Mouse (Mus musculus) heart, embryonic 12.5 days (tissue): ENCODE data around the gene Chga. TPM values are rescaled to one million over a fixed set of nuclear protein-coding genes. Genes with fewer than 3 reads are reported as not detected.

ENCODE experiments used
- ATAC-seq: fragments of 200-750 bp; cut with Nextera tagmentation; 2 replicates; pipeline ENCODE4 v1.8.0; 2017; ENCODE audit warnings: moderate TSS enrichment, moderate library complexity; ENCODE audit not compliant: insufficient number of reproducible peaks, low FRiP score
- H3K27ac ChIP-seq: fragments of 300-500 bp; sonication (generic); 2 replicates; pipeline ENCODE4 v1.5.1; 2016; ENCODE audit warnings: mild to moderate bottlenecking, moderate library complexity; ENCODE audit not compliant: poor library complexity, severe bottlenecking
- H3K27me3 ChIP-seq: fragments of 300-500 bp; sonication (generic); replicated peaks from 2 replicates; pipeline ENCODE4 v1.6.1; 2016; ENCODE audit warnings: mild to moderate bottlenecking, moderate library complexity
- H3K36me3 ChIP-seq: fragments of 300-500 bp; sonication (generic); 2 replicates; pipeline ENCODE4 v1.6.1; 2016; ENCODE audit warnings: mild to moderate bottlenecking, moderate library complexity
- H3K4me1 ChIP-seq: fragments of 300-500 bp; sonication (generic); replicated peaks from 2 replicates; pipeline ENCODE4 v1.6.1; 2016; ENCODE audit warnings: mild to moderate bottlenecking
- H3K4me2 ChIP-seq: fragments of 300-500 bp; sonication (generic); 2 replicates; pipeline ENCODE4 v1.6.1; 2016; ENCODE audit warnings: mild to moderate bottlenecking, moderate library complexity
- H3K4me3 ChIP-seq: fragments of 300-500 bp; sonication (generic); 2 replicates; pipeline ENCODE4 v1.5.1; 2016; ENCODE audit warnings: mild to moderate bottlenecking
- H3K9ac ChIP-seq: fragments of 300-500 bp; sonication (generic); 2 replicates; pipeline ENCODE4 v1.6.1; 2016; ENCODE audit warnings: mild to moderate bottlenecking, moderate library complexity
- H3K9me3 ChIP-seq: fragments of 300-500 bp; sonication (generic); replicated peaks from 2 replicates; pipeline ENCODE4 v1.6.1; 2016; ENCODE audit warnings: mild to moderate bottlenecking, moderate library complexity
- WGBS: fragments of 180-500 bp; shearing (Covaris S2); methylation state at CpG from one replicate; pipeline ENCODE4 v1.1.7; 2016; 5-methylcytosine and 5-hydroxymethylcytosine counted together
- polyA plus RNA-seq: library from polyadenylated mRNA; unstranded; fragments of >200 nt; fragmentation: Nextera tagmentation; extraction: Ambion mirVana; gene quantifications from 2 replicates; pipeline ENCODE4 v1.2.1, GENCODE M21; 2016

Gene Chga
- polyA plus RNA-seq, 1 experiment from 2014 or later, result 0.26 TPM

GRCm38 (mm10) chr12:102600345-102600744, 45.6 kb downstream of the Chga start:
- H3K27me3 ChIP-seq, result no peaks in the 10 kb centered on the region
- H3K4me1 ChIP-seq, result peaks cover 32% of the 10 kb centered on the region
- 79% methylated on average over 6 of the region's 6 CpGs for WGBS
- H3K9me3 ChIP-seq, result peaks cover 5% of the 10 kb centered on the region
- H3K4me3 ChIP-seq, result no peak overlapping the region
- no peaks in the 10 kb centered on the region for H3K36me3 ChIP-seq
- no peak overlapping the region for H3K27ac ChIP-seq
- no peak overlapping the region for H3K9ac ChIP-seq
- H3K4me2 ChIP-seq, result no peak overlapping the region
- no peak for ATAC-seq

GRCm38 (mm10) chr12:102601847-102602246, 47.1 kb downstream of the Chga start:
- Histone ChIP-seq H3K27ac (no peak overlapping the region), H3K4me3 (no peak overlapping the region), H3K9me3 (peaks cover 5% of the 10 kb centered on the region), H3K27me3 (no peaks in the 10 kb centered on the region), H3K36me3 (no peaks in the 10 kb centered on the region), H3K4me1 (peaks cover 27% of the 10 kb centered on the region), H3K9ac (no peak overlapping the region), H3K4me2 (no peak overlapping the region)
- ATAC-seq, result no peak
- 53% methylated on average over 8 of the region's 8 CpGs for WGBS

GRCm38 (mm10) chr12:102602255-102603041, 47.7 kb downstream of the Chga start:
- no peak overlapping the region for H3K4me3 ChIP-seq
- H3K9me3 ChIP-seq, result peaks cover 5% of the 10 kb centered on the region
- H3K4me1 ChIP-seq, result peaks cover 24% of the 10 kb centered on the region
- no peaks in the 10 kb centered on the region for H3K36me3 ChIP-seq
- no peak for ATAC-seq
- WGBS, result 76% methylated on average over 9 of the region's 9 CpGs
- H3K27me3 ChIP-seq, result no peaks in the 10 kb centered on the region
- H3K9ac ChIP-seq, result no peak overlapping the region
- no peak overlapping the region for H3K4me2 ChIP-seq
- H3K27ac ChIP-seq, result no peak overlapping the region

GRCm38 (mm10) chr12:102605607-102606006, 50.8 kb downstream of the Chga start:
- no peak for ATAC-seq
- Histone ChIP-seq H3K9me3 (no peaks in the 10 kb centered on the region), H3K4me3 (no peak overlapping the region), H3K9ac (no peak overlapping the region), H3K36me3 (no peaks in the 10 kb centered on the region), H3K4me1 (peaks cover 27% of the 10 kb centered on the region), H3K27me3 (no peaks in the 10 kb centered on the region), H3K27ac (no peak overlapping the region), H3K4me2 (no peak overlapping the region)
- WGBS, result 82% methylated on average over 6 of the region's 6 CpGs

GRCm38 (mm10) chr12:102607066-102607465, 52.3 kb downstream of the Chga start:
- Histone ChIP-seq H3K9ac (no peak overlapping the region), H3K36me3 (no peaks in the 10 kb centered on the region), H3K9me3 (no peaks in the 10 kb centered on the region), H3K27me3 (no peaks in the 10 kb centered on the region), H3K4me2 (no peak overlapping the region), H3K27ac (no peak overlapping the region), H3K4me1 (peaks cover 22% of the 10 kb centered on the region), H3K4me3 (no peak overlapping the region)
- ATAC-seq, result no peak
- 87% methylated on average over 8 of the region's 8 CpGs for WGBS

GRCm38 (mm10) chr12:102607808-102608517, 53.2 kb downstream of the Chga start:
- 61% methylated on average over 11 of the region's 11 CpGs for WGBS
- Histone ChIP-seq H3K4me2 (no peak overlapping the region), H3K4me1 (peaks cover 19% of the 10 kb centered on the region), H3K27ac (no peak overlapping the region), H3K36me3 (no peaks in the 10 kb centered on the region), H3K27me3 (no peaks in the 10 kb centered on the region), H3K9me3 (no peaks in the 10 kb centered on the region), H3K9ac (no peak overlapping the region), H3K4me3 (no peak overlapping the region)
- ATAC-seq, result 0 out of 2 replicates have a peak, but pooled peaks have one; percentile 9

GRCm38 (mm10) chr12:102610927-102611326, 56.2 kb downstream of the Chga start:
- Histone ChIP-seq H3K27me3 (no peaks in the 10 kb centered on the region), H3K36me3 (no peaks in the 10 kb centered on the region), H3K9me3 (no peaks in the 10 kb centered on the region), H3K4me3 (no peak overlapping the region), H3K27ac (no peak overlapping the region), H3K4me1 (peaks cover 19% of the 10 kb centered on the region), H3K9ac (no peak overlapping the region), H3K4me2 (no peak overlapping the region)
- ATAC-seq, result no peak
- WGBS, result 86% methylated on average over 8 of the region's 8 CpGs

GRCm38 (mm10) chr12:102612431-102612830, 57.7 kb downstream of the Chga start:
- H3K4me2 ChIP-seq, result no peak overlapping the region
- WGBS, result 97% methylated on average over 1 of the region's 1 CpGs
- no peak overlapping the region for H3K27ac ChIP-seq

GRCm38 (mm10) chr12:102613411-102613810, 58.6 kb downstream of the Chga start:
- no peaks in the 10 kb centered on the region for H3K9me3 ChIP-seq
- H3K36me3 ChIP-seq, result no peaks in the 10 kb centered on the region
- H3K4me2 ChIP-seq, result no peak overlapping the region
- 84% methylated on average over 4 of the region's 4 CpGs for WGBS
- ATAC-seq, result no peak
- H3K27ac ChIP-seq, result no peak overlapping the region
- no peaks in the 10 kb centered on the region for H3K27me3 ChIP-seq
- peaks cover 20% of the 10 kb centered on the region for H3K4me1 ChIP-seq
- no peak overlapping the region for H3K4me3 ChIP-seq
- no peak overlapping the region for H3K9ac ChIP-seq

More at GRCm38 (mm10) chr12:102612431-102612830, 57.7 kb downstream of the Chga start:
- Histone ChIP-seq H3K4me3 (no peak overlapping the region), H3K36me3 (no peaks in the 10 kb centered on the region), H3K4me1 (peaks cover 30% of the 10 kb centered on the region), H3K9me3 (no peaks in the 10 kb centered on the region), H3K27me3 (no peaks in the 10 kb centered on the region), H3K9ac (no peak overlapping the region)
- no peak for ATAC-seq
